Mouse (Mus musculus): ENCODE measurements around the gene Ensa. TPM values are rescaled to one million over a fixed set of nuclear protein-coding genes. Genes with fewer than 3 reads are reported as not detected.

The Ensa gene
- polyA plus RNA-seq, 1 experiment, result 13.9 TPM

- TF ChIP-seq POLR2A (IDR thresholded peaks at IDR 0.05; ENCODE audit: control insufficient read depth, low read depth, low read length) (no peak; the same call in 1 of the 2 replicates), CTCF (IDR thresholded peaks at IDR 0.05; ENCODE audit: control insufficient read depth, insufficient read depth, insufficient replicate concordance, low read depth, low read length) (no peak)
- Histone ChIP-seq H3K4me3 (ENCODE audit: control insufficient read depth, low read depth, low read length) (peak overlapping the region; percentile 97), H3K4me1 (ENCODE audit: control insufficient read depth, insufficient read depth, low read length) (peaks cover 6% of the 10 kb centered on the region; the same call in 1 of the 2 replicates), H3K27me3 (ENCODE audit: control insufficient read depth, insufficient read depth, low read length) (no peaks in the 10 kb centered on the region), H3K27ac (ENCODE audit: control insufficient read depth, insufficient read depth, low read depth, low read length) (peak overlapping the region; percentile 100), H3K36me3 (ENCODE audit: control insufficient read depth, insufficient read depth, low read length) (no peaks in the 10 kb centered on the region; the same call in 1 of the 2 replicates)
Measured at GRCm38 (mm10) chr3:95658868-95659712, 34.3 kb downstream of the Ensa start.

GRCm38 (mm10) chr3:95659948-95660347 lies 35.2 kb downstream of the Ensa start:
- no peaks in the 10 kb centered on the region for H3K27me3 ChIP-seq (ENCODE audit: control insufficient read depth, insufficient read depth, low read length)
- peak overlapping the region; percentile 100 for H3K27ac ChIP-seq (ENCODE audit: control insufficient read depth, insufficient read depth, low read depth, low read length)
- peak overlapping the region; percentile 97 for H3K4me3 ChIP-seq (ENCODE audit: control insufficient read depth, low read depth, low read length)
- TF ChIP-seq CTCF (IDR thresholded peaks at IDR 0.05; ENCODE audit: control insufficient read depth, insufficient read depth, insufficient replicate concordance, low read depth, low read length), result no peak
- no peak for TF ChIP-seq POLR2A (IDR thresholded peaks at IDR 0.05; ENCODE audit: control insufficient read depth, low read depth, low read length)
- H3K4me1 ChIP-seq (ENCODE audit: control insufficient read depth, insufficient read depth, low read length), result peaks cover 6% of the 10 kb centered on the region; the same call in 1 of the 2 replicates
- H3K36me3 ChIP-seq (ENCODE audit: control insufficient read depth, insufficient read depth, low read length), result no peaks in the 10 kb centered on the region; the same call in 1 of the 2 replicates

GRCm38 (mm10) chr3:95660788-95661478 lies 36.1 kb downstream of the Ensa start:
- Histone ChIP-seq H3K4me1 (ENCODE audit: control insufficient read depth, insufficient read depth, low read length) (peaks cover 5% of the 10 kb centered on the region; the same call in 1 of the 2 replicates), H3K36me3 (ENCODE audit: control insufficient read depth, insufficient read depth, low read length) (no peaks in the 10 kb centered on the region; the same call in 1 of the 2 replicates), H3K27ac (ENCODE audit: control insufficient read depth, insufficient read depth, low read depth, low read length) (no peak overlapping the region), H3K27me3 (ENCODE audit: control insufficient read depth, insufficient read depth, low read length) (no peaks in the 10 kb centered on the region), H3K4me3 (ENCODE audit: control insufficient read depth, low read depth, low read length) (no peak overlapping the region)
- TF ChIP-seq CTCF (IDR thresholded peaks at IDR 0.05; ENCODE audit: control insufficient read depth, insufficient read depth, insufficient replicate concordance, low read depth, low read length) (no peak), POLR2A (IDR thresholded peaks at IDR 0.05; ENCODE audit: control insufficient read depth, low read depth, low read length) (no peak)

DNA sequence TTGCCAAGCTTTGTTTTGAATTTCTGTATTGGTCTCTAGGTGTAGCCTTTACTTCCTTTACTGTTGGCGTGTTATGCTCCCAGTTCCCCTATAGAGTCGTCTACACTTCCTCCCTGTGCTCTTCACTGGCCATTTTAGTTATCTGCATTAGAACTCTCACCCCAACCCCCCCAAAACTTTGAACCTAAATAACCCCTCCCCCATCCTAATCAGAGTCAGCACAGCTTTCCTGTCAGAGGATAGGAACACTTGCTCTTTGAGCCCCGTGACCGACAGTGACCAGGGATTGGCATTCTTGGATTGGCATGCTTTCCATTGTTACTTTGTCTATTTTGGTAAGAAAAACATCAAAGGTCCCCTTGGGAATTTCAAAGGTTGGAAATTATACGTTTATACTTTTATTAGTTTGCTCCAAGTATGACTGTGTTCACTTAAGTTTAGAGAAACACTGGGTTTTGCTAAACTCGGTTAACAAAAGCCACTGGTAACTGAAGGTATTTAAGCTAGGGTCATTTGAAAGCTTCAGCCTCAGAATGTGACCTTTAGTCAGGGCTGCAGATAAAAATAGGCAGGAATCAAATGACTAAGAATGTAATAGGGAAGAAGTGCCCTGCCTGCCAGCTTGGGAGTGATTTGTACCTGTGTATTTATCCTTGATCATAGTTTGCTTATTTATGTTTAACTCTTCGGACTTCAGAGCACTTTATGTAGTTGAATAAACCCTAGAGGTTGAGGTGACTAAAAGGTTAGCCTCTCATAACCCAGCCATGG lies 37.3 kb downstream of the Ensa start:
- Histone ChIP-seq H3K4me1 (ENCODE audit: control insufficient read depth, insufficient read depth, low read length) (peaks cover 3% of the 10 kb centered on the region; the same call in 1 of the 2 replicates), H3K36me3 (ENCODE audit: control insufficient read depth, insufficient read depth, low read length) (no peaks in the 10 kb centered on the region; the same call in 1 of the 2 replicates), H3K27ac (ENCODE audit: control insufficient read depth, insufficient read depth, low read depth, low read length) (no peak overlapping the region), H3K27me3 (ENCODE audit: control insufficient read depth, insufficient read depth, low read length) (no peaks in the 10 kb centered on the region), H3K4me3 (ENCODE audit: control insufficient read depth, low read depth, low read length) (no peak overlapping the region)
- no peak for TF ChIP-seq CTCF (IDR thresholded peaks at IDR 0.05; ENCODE audit: control insufficient read depth, insufficient read depth, insufficient replicate concordance, low read depth, low read length)
- TF ChIP-seq POLR2A (IDR thresholded peaks at IDR 0.05; ENCODE audit: control insufficient read depth, low read depth, low read length), result no peak

DNA sequence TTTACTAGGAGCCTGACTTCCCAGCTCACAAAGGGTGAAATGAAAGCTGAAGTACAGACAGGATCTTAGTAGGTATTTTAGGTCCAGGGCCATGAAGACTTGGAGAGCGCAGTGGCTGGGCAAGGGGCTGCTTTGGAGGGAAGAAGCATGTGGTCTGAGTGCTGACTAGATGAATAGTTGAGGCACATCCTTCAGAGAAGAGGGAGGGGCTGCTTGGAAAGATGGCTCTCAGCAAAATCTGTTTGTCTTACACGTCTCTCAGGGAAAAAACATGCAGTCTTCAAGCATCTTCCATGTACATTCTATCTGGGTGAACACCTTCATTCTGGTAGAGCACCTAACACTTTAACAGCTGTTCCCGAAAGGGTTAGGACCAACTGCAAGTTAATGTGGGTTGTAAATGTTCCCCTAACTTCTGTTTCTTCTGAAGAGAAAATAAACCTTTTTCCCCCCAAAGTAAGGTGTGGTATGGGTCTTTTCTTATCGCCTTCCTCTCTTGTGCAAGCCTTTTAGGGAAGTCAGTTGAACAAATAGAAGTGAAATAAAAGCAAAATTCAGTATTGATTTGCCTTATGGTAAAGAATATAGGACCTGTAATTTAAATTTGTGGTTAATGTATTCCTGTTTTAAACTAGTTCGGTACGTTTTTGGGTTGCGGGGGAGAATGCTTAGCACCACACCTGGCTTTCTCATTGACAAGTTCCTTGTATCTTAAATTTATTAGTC lies 38.1 kb downstream of the Ensa start:
- 0 out of 2 replicates have a peak, but pooled peaks cover 2% of the 10 kb centered on the region for H3K4me1 ChIP-seq (ENCODE audit: control insufficient read depth, insufficient read depth, low read length)
- 0 out of 2 replicates have a peak overlapping the region, but pooled peaks have one; percentile 34 for H3K27ac ChIP-seq (ENCODE audit: control insufficient read depth, insufficient read depth, low read depth, low read length)
- H3K27me3 ChIP-seq (ENCODE audit: control insufficient read depth, insufficient read depth, low read length), result no peaks in the 10 kb centered on the region
- no peaks in the 10 kb centered on the region; the same call in 1 of the 2 replicates for H3K36me3 ChIP-seq (ENCODE audit: control insufficient read depth, insufficient read depth, low read length)
- H3K4me3 ChIP-seq (ENCODE audit: control insufficient read depth, low read depth, low read length), result no peak overlapping the region
- TF ChIP-seq POLR2A (IDR thresholded peaks at IDR 0.05; ENCODE audit: control insufficient read depth, low read depth, low read length), result no peak
- TF ChIP-seq CTCF (IDR thresholded peaks at IDR 0.05; ENCODE audit: control insufficient read depth, insufficient read depth, insufficient replicate concordance, low read depth, low read length), result no peak

GRCm38 (mm10) chr3:95663486-95663885 lies 38.7 kb downstream of the Ensa start:
- Histone ChIP-seq H3K4me3 (ENCODE audit: control insufficient read depth, low read depth, low read length) (no peak overlapping the region), H3K27ac (ENCODE audit: control insufficient read depth, insufficient read depth, low read depth, low read length) (no peak overlapping the region), H3K4me1 (ENCODE audit: control insufficient read depth, insufficient read depth, low read length) (peaks cover 2% of the 10 kb centered on the region; the same call in 1 of the 2 replicates), H3K27me3 (ENCODE audit: control insufficient read depth, insufficient read depth, low read length) (no peaks in the 10 kb centered on the region), H3K36me3 (ENCODE audit: control insufficient read depth, insufficient read depth, low read length) (no peaks in the 10 kb centered on the region; the same call in 1 of the 2 replicates)
- TF ChIP-seq POLR2A (IDR thresholded peaks at IDR 0.05; ENCODE audit: control insufficient read depth, low read depth, low read length) (no peak), CTCF (IDR thresholded peaks at IDR 0.05; ENCODE audit: control insufficient read depth, insufficient read depth, insufficient replicate concordance, low read depth, low read length) (no peak)
